Mouse (Mus musculus) bone marrow, adult 2 months (tissue): Measurements from ENCODE around the gene Cdc42ep5.

ENCODE experiments used
- CTCF ChIP-seq: fragments of 200-500 bp; IDR thresholded peaks from 2 replicates; pipeline ENCODE4 v1.5.1; 2011; ENCODE audit warnings: low read length, control low read depth; ENCODE audit not compliant: control insufficient read depth, insufficient read depth
- POLR2A ChIP-seq: fragments of 200-500 bp; IDR thresholded peaks from 2 replicates; pipeline ENCODE4 v1.6.1; 2011; ENCODE audit warnings: low read depth, mild to moderate bottlenecking, control low read depth, low read length, borderline replicate concordance; ENCODE audit not compliant: control insufficient read depth

DNA sequence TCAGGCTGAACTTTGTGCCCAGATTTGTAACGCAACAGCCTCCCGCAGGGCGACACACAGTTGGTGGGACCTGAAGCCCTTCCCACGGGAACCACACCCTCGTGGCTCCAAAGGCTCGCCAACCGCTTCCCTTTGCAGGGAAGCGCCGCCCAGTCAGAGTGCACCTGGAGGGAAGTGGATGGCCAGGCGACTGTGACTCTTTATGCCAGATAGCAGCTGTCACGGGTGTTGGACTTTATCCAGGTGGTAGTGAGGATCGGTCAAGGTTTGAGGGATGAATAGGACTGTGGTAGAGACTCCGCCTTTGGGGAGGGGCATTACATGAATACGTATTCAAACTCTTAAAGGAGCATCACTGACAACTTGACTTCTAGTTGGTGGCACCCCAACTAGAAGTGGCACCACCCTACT is 13.8 kb downstream of the Cdc42ep5 start:
- TF ChIP-seq POLR2A (no peak), CTCF (no peak)
